Mouse (Mus musculus) 3134 (cell line): ENCODE data around the gene Ipo11.
"Not testable (repeated sequence)": the region's sequence is repeated elsewhere in the genome, so short reads cannot be mapped to it uniquely, and the experiment has no call there.

ENCODE experiments used
- DNase-seq: peaks from one replicate; pipeline ENCODE4 v3.0.0-alpha.2; 2011; ENCODE audit warnings: low spot score; ENCODE audit not compliant: insufficient read length; ENCODE audit errors: extremely low read depth

The Ipo11 gene

DNA sequence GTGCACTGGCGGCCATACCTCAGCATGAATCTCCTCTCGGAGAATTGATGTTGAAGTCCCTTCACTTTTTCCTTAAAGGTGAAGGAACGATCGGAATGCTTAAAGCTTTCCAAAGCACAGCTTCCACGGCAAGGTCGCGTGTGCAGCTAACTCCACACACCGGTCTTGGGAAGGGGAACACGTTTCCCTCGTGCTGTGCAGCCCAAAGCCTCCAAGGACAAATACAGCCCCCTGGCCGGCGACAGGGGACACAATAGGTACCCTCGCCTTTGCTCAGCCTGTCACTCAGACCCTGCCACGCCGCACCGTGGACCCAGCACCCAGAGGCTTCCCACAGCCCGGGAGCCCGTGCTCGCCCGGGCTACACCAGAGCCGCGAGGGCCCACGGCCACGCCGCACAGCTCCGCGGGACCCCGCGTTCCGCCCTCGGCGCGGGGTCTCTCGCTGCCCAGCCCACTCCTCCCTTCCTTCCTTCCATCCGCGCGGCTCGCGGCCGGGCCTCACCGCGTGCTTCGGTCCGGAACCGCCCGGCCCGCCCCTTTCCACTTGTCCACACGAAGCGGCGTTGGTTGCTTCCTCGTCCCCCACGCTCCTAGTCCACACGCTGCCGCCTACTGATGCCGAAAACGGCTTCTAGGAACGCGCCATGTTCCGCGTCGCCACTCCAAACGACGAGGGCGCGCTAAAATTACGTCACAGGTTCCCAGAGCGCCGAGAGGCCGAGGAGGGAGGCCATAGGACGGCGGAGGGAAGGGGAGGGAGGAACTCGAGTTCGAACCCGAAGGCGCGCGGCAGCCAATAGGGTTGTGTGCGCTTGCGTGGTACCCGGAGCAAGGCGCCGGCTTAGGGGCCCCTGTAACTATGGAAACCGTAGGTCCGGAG is at the start of gene Ipo11:
Gene Ipo11 (minus strand): TSS at position 703 of the 882 bp plus-strand sequence.
- peak; percentile 85 for DNase-seq

GRCm38 (mm10) chr13:106961496-106961895 is 24.7 kb upstream of the Ipo11 start:
- DNase-seq, result no peak

- no peak for DNase-seq
These were observed 23.8 kb upstream of the Ipo11 start for GRCm38 (mm10) chr13:106960557-106960956.

GRCm38 (mm10) chr13:106958286-106958685 is 21.5 kb upstream of the Ipo11 start:
- no peak for DNase-seq

DNA sequence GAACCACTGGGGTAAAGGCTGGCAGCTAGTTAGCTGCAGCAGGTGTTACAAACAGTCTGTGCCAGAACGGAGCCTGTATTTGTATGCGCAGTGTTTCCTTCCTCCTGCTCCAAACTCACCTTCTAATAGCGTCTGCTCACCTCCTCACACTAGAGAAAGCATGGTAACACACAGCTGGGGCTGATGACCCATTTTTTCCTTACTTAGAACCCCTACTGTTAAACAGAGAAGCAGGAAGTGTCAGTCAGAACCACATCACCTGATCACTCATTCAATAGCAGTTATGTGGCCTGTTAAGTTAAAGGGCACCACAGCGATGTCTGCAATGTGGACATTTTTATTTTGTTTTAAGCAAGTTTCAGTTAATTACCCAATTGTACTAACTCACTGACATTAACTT is 20.8 kb upstream of the Ipo11 start:
- no peak for DNase-seq

DNA sequence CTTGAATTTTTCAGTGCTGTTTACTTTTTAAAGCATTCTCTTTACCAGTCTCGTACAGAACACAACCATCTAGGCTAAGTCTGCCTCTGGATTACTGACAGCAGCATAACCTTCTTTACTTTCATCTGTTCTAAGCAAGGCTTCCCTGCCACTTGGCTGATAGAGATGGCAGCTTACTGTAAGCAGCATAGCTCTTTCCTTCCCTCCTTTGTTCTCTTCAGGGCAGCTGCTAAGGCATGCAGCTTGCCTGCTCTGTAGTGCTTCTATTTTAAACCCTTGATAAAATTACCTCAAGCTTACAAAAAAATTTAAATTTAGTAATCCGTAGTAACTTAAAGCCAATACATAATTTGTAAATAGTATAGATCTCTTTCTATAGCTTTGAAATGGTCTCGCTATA is 18.1 kb upstream of the Ipo11 start:
- DNase-seq, result no peak

DNA sequence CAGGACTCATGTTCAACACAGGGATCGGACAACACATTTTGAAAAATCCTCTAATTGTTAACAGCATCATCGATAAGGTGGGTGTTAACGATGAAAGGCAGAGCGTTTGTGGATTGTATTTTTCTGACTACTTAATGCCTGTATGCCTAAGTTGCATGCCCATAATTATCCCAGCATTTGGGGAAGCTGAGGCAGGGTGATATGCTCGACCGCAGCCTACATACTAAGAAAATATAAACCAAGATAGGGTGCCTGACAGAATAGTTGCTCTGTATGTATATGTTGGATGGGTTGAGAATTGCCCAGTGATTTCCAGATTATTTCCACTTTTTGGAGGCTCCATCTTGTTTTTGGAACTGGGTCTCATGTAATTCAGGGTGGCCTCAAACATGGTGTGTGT is 10.8 kb upstream of the Ipo11 start:
- no peak for DNase-seq

GRCm38 (mm10) chr13:106946594-106947540 is 10.1 kb upstream of the Ipo11 start, which contains the start of gene Dimt1:
Dimt1 (plus strand) TSS chr13:106947127.
- DNase-seq, result peak; percentile 95

- no peak for DNase-seq
These were observed 8.8 kb upstream of the Ipo11 start for GRCm38 (mm10) chr13:106945518-106945917.

DNA sequence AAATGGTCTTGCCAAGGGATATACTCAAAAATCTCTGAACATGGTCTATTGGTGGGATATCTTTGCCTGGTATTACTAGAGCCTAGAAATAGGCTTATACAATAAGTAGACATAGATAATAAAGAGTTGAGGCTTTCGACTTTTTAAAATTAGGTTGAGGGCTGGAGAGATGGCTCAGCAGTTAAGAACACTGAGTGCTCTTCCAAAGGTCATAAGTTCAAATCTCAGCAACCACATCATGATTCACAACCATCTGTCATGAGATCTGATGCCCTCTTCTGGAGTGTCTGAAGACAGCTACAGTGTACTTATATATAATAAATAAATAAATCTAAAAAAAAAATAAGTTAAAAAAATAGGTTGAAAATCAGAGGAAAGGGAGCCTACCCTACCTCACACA is 6.0 kb upstream of the Ipo11 start:
- DNase-seq, result no peak

GRCm38 (mm10) chr13:106941211-106941976 is 4.6 kb upstream of the Ipo11 start:
- DNase-seq, result no peak

DNA sequence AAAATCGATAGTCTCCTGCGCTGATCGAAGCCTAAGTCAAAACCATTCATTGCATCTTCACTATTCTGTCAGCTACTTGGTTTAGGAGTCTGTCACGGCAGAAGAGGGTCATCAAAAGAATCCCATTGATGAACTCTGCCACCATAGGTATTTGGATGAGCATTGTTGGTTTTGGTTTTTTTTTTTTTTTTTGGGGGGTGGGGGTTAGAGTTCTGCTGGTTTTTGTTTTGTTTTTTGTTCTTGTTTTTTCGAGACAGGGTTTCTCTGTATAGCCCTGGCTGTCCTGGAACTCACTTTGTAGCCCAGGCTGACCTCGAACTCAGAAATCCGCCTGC is 347 bp upstream of the Ipo11 start:
- no peak for DNase-seq

DNA sequence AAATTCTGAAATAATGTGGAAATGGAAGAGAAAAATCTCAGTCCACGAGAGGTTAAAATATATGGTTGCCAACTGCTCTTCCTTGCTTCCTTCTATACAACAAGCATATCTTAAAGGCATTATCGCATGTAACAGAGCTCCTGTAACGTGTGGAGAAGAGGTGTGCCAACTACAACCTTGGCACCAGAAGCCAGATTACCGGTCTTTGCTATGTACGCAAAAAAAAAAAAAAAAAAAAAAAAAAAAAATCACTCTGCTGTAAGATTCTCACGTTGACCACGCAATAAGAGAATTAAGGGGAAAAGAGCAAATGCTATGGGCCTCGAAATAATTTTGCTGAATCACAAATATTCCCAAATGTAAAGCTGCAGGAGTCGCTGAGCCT is 895 bp downstream of the Ipo11 start:
- no peak for DNase-seq

DNA sequence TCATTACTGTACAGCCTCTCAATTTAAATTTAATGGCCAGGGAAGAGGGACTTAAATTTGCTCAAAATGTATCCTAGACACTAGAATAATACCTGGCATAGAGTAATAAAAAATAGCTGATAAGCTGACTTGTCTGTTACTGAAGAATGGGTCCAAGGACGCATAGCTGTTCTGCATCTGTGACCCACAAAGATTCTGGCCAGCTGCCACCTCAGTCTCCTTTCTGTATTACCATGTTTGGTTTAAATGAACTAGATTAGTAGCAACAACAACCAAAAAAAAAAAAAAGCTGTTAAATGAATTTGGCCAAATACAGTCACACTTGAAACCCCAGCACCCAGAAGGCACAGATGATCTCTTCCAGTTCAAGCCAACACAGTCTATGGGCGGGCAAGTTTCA is 7.6 kb downstream of the Ipo11 start:
- DNase-seq, result no peak

- DNase-seq, result no peak
These were observed 8.5 kb downstream of the Ipo11 start for GRCm38 (mm10) chr13:106928296-106928695.

DNA sequence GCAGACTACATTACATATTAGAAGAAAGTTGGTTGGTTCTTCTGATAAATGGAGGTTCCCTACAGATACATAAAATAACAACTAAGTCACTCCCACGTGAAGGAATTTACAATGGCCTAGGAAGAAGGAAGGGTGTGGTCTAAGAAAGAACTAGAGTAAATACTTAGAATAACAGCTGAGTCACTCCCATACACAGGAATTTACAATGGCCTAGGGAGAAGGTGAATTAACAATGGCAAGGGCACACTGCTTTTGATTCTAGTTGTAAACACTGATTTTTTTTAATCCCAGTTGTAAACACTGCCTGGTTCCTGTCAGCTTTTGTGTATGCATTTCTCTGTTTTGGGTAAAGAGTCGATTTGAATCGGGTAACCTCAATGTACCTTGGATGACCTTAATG is 10.8 kb downstream of the Ipo11 start:
- not testable (repeated sequence) for DNase-seq

DNA sequence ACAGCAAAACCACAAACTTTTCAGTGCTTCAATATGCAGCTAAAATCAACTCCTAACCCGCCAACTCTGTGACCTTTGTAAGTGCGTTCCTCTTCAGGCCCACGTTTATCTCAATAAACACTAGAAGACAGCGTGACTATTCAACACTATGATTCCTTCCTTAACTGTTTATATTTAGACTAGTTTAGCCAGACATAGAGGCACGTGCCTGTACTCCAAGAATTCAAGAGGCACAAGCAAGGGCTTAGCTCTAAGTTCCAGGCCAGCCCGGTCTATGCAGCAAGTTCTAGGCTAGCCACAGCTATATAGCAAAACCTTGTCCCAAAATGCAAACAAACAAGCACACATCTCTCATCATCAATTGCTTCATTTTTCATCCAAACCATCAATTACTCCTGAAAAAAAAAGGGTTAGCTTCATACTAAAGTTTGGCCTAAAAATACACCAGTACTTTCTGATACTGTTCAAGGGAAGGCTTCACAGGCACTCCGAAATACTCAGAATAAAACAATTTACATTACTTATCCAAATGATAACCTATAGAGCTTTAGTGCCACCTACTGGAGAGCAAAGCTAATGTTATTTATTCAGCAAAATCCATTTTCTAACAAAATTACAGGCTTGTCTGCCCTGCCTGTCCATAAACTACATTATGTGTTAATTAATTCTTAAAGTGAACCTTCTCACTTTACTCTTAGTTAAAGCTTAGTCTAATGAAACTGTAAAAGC is 18.3 kb downstream of the Ipo11 start:
- no peak for DNase-seq

DNA sequence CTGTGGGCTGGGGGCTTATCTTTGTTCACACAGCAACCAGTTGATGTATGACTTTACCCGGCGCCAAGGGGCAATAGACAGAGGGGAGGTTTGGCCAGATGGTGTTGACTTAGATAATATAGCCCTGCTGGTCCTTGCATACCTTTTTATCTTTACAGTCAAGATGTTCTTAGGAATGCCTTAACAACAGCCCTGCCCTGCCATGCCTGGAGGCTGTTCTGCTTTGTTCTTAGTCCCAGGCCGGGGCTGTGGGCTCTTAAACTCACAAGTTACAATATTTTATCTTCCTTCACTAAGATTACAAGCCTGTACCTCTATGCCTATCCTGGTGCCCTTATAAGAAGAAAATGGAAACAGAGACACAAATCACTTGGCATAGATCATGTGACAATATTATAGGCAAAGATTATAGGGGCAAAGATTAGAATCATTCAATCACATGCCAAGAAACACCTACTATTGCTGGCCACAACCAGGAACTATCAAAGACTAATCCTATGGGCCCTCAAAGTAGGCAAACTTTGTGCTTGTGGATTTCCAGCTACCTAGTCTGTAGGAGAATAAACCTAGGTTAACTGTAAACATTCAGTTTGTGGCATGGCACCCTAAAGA is 23.5 kb downstream of the Ipo11 start:
- no peak for DNase-seq

DNA sequence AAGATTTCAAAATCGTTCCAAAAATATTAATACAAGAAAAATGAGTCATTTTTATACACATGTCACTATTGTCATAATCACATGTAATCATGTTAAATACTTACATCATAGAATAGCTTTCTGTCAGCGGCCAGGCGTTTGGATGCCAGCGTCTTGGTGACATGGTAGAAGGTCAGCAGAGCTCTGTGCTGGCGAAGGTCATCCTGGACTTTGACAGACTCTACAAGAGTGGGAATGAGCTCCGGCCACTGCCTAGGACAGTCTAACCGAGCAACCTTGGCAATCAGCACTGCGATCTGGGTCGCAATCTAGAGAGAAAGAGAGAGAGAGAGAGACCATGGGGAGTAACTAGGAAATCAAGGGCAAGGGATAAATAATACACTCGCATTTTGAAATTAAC is 26.7 kb downstream of the Ipo11 start:
- no peak for DNase-seq

DNA sequence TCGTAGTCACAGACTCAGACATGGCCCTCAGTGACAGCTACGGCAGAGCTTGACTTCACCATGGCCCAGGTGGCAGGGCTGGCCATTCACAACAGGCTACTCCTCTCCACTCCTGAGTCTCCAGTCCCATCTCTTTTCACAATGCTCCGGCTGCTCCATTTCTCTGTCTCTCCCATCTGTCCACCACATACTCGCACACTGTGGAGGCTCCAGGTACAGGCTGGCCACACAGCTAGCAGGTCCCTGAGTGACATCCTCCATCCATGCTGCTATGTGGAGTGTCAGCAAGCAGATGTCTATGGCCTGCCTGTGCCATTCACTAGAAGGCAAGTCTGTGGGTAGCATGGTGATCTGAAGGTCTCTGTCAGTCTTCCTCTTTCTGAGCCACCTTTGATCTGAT is 29.5 kb downstream of the Ipo11 start:
- no peak for DNase-seq
